Mouse (Mus musculus) forebrain, postnatal 0 days (tissue): ENCODE measurements around the gene Ublcp1. TPM values are rescaled to one million over a fixed set of nuclear protein-coding genes. Genes with fewer than 3 reads are reported as not detected.

Source experiments
- ATAC-seq: fragments of 200-750 bp; cut with Nextera tagmentation; 2 replicates; pipeline ENCODE4 v1.8.0; 2017; ENCODE audit warnings: mild to moderate bottlenecking, moderate library complexity
- DNase-seq: peaks from one replicate; pipeline ENCODE4 v3.0.0-alpha.2; 2015
- H3K27ac ChIP-seq: fragments of 300-500 bp; sonication (generic); 2 replicates; pipeline ENCODE4 v1.5.1; 2014; ENCODE audit warnings: low read depth, mild to moderate bottlenecking, antibody characterized with exemption, low read length, moderate library complexity, mixed read lengths
- H3K27me3 ChIP-seq: fragments of 300-500 bp; sonication (generic); 2 replicates; pipeline ENCODE4 v1.6.1; 2014; ENCODE audit warnings: mild to moderate bottlenecking, low read length, mixed read lengths; ENCODE audit not compliant: insufficient read depth
- H3K36me3 ChIP-seq: fragments of 300-500 bp; sonication (generic); 2 replicates; pipeline ENCODE4 v1.6.1; 2014; ENCODE audit warnings: mild to moderate bottlenecking, moderate library complexity; ENCODE audit not compliant: insufficient read depth
- H3K4me1 ChIP-seq: fragments of 300-500 bp; sonication (generic); 2 replicates; pipeline ENCODE4 v1.6.1; 2014; ENCODE audit warnings: antibody characterized with exemption; ENCODE audit not compliant: insufficient read depth
- H3K4me2 ChIP-seq: fragments of 300-500 bp; sonication (generic); 2 replicates; pipeline ENCODE4 v1.6.1; 2014; ENCODE audit warnings: low read depth, mild to moderate bottlenecking, moderate library complexity
- H3K4me3 ChIP-seq: fragments of 300-500 bp; sonication (generic); 2 replicates; pipeline ENCODE4 v1.5.1; 2014; ENCODE audit warnings: low read depth, low read length, mixed read lengths
- H3K9ac ChIP-seq: fragments of 300-500 bp; sonication (generic); 2 replicates; pipeline ENCODE4 v1.6.1; 2014; ENCODE audit warnings: mild to moderate bottlenecking
- H3K9me3 ChIP-seq: fragments of 300-500 bp; sonication (generic); 2 replicates; pipeline ENCODE4 v1.6.1; 2016; ENCODE audit warnings: low read length
- CTCF ChIP-seq: sonication (generic); IDR thresholded peaks from 2 replicates; pipeline ENCODE4 v1.5.1; 2016; ENCODE audit warnings: antibody characterized with exemption, control low read depth, low read depth
- WGBS: fragments of 180-500 bp; shearing (Covaris S2); extraction: QIAGEN DNeasy Blood & Tissue Kit; methylation state at CpG from one replicate; pipeline ENCODE4 v1.1.7; 2014; 5-methylcytosine and 5-hydroxymethylcytosine counted together
- microRNA-seq, 2 experiments: library from miRNA; unstranded; fragments of <30 nt; microRNA quantifications; one replicate each; pipeline ENCODE4; 2016
- polyA plus RNA-seq: library from polyadenylated mRNA; unstranded; fragments of >200 nt; fragmentation: Nextera tagmentation; extraction: Ambion mirVana; gene quantifications from 2 replicates; pipeline ENCODE4 v1.2.1, GENCODE M21; 2015
- total RNA-seq: library from RNA; depleted of rRNA; stranded (reverse); fragments of >200 nt; gene quantifications from 2 replicates; pipeline ENCODE4 v1.2.3, GENCODE M21; 2014; rRNA removed

The Ublcp1 gene
- total and polyA plus RNA-seq, 2 experiments from 2014 or later: 34.3 to 42.3 TPM

- WGBS: 64% methylated on average over 5 of the region's 5 CpGs
- H3K27ac ChIP-seq: no peak overlapping the region
- no peaks in the 10 kb centered on the region for H3K27me3 ChIP-seq
- H3K4me2 ChIP-seq: no peak overlapping the region
- no peak overlapping the region for H3K9ac ChIP-seq
- TF ChIP-seq CTCF: no peak
- H3K9me3 ChIP-seq: no peaks in the 10 kb centered on the region
- ATAC-seq: no peak
- H3K4me3 ChIP-seq: no peak overlapping the region
- no peaks in the 10 kb centered on the region for H3K36me3 ChIP-seq
- DNase-seq: no peak
- H3K4me1 ChIP-seq: 0 out of 2 replicates have a peak, but pooled peaks cover 8% of the 10 kb centered on the region
Observed at GRCm38 (mm10) chr11:44406457-44406856, 63.8 kb downstream of the Ublcp1 start.

GRCm38 (mm10) chr11:44405961-44406360 is 64.3 kb downstream of the Ublcp1 start:
- H3K4me1 ChIP-seq: 0 out of 2 replicates have a peak, but pooled peaks cover 8% of the 10 kb centered on the region
- no peaks in the 10 kb centered on the region for H3K36me3 ChIP-seq
- H3K27me3 ChIP-seq: no peaks in the 10 kb centered on the region
- DNase-seq (no peak), ATAC-seq (no peak; the same call in 1 of the 2 replicates)
- H3K27ac ChIP-seq: no peak overlapping the region
- 2% methylated on average over 1 of the region's 1 CpGs for WGBS
- H3K4me2 ChIP-seq: no peak overlapping the region
- no peak overlapping the region for H3K4me3 ChIP-seq
- H3K9me3 ChIP-seq: no peaks in the 10 kb centered on the region
- no peak overlapping the region for H3K9ac ChIP-seq
- TF ChIP-seq CTCF: no peak

GRCm38 (mm10) chr11:44405113-44405512 is 65.2 kb downstream of the Ublcp1 start:
- no peak overlapping the region for H3K27ac ChIP-seq
- H3K36me3 ChIP-seq: no peaks in the 10 kb centered on the region
- 0 out of 2 replicates have a peak, but pooled peaks cover 8% of the 10 kb centered on the region for H3K4me1 ChIP-seq
- 85% methylated on average over 4 of the region's 4 CpGs for WGBS
- no peak for ATAC-seq
- H3K9ac ChIP-seq: no peak overlapping the region
- no peak overlapping the region for H3K4me3 ChIP-seq
- H3K27me3 ChIP-seq: no peaks in the 10 kb centered on the region
- no peak for TF ChIP-seq CTCF
- H3K9me3 ChIP-seq: no peaks in the 10 kb centered on the region
- DNase-seq: no peak
- H3K4me2 ChIP-seq: no peak overlapping the region

Small RNAs within 50 kb of the gene (microRNA-seq; reads per million reads assigned to microRNA genes)
- 0 reads per million in 2 experiments for gene Gm22121

Other genes starting within 250 kb of the Ublcp1 start
- not detected in 2 replicates for gene Il12b, start 70.4 kb downstream of the Ublcp1 start, total RNA-seq
- gene Il12b, start 70.4 kb downstream of the Ublcp1 start, polyA plus RNA-seq: 0.08 TPM in 1 of 2 replicates, not detected in the other
- gene Rnf145, start 48.5 kb upstream of the Ublcp1 start, total RNA-seq: 82.8 and 97.4 TPM in 2 replicates
- gene Rnf145, start 48.5 kb upstream of the Ublcp1 start, polyA plus RNA-seq: 86.3 and 100 TPM in 2 replicates
- gene Ebf1, start 146.8 kb upstream of the Ublcp1 start, total RNA-seq: 12.9 and 13.0 TPM in 2 replicates
- gene Ebf1, start 146.8 kb upstream of the Ublcp1 start, polyA plus RNA-seq: 15.6 and 20.6 TPM in 2 replicates